Mouse (Mus musculus) ovary, postnatal 14 days (tissue): Measurements from ENCODE around the gene Wwox.
A peak's percentile ranks its signal among the peaks of the same experiment; 100 is the strongest.

Source experiments
- DNase-seq: peaks from one replicate; pipeline ENCODE4 v3.0.0; 2022; ENCODE audit warnings: low spot score

The Wwox gene

GRCm38 (mm10) chr8:114439334-114440204, at the start of gene Wwox:
Gene Wwox, plus strand, starts transcription at chr8:114439655.
- peak; percentile 100 for DNase-seq

GRCm38 (mm10) chr8:114390465-114391254, 48.8 kb upstream of the Wwox start:
- no peak for DNase-seq

GRCm38 (mm10) chr8:114398326-114398725, 41.1 kb upstream of the Wwox start:
- no peak for DNase-seq

- DNase-seq = no peak
Observed at GRCm38 (mm10) chr8:114399273-114399672, 40.2 kb upstream of the Wwox start.

- no peak for DNase-seq
Observed at GRCm38 (mm10) chr8:114401679-114402078, 37.8 kb upstream of the Wwox start.

GRCm38 (mm10) chr8:114411421-114411820, 28.0 kb upstream of the Wwox start:
- no peak for DNase-seq

- DNase-seq = no peak
Observed at GRCm38 (mm10) chr8:114417786-114418185, 21.7 kb upstream of the Wwox start, which contains the start of gene Clec3a. Gene Clec3a, plus strand, starts transcription at chr8:114418086.

- DNase-seq = no peak
Observed at GRCm38 (mm10) chr8:114418486-114418885, 21.0 kb upstream of the Wwox start.

GRCm38 (mm10) chr8:114418904-114419303, 20.6 kb upstream of the Wwox start:
- DNase-seq = no peak

GRCm38 (mm10) chr8:114421544-114421943, 17.9 kb upstream of the Wwox start:
- no peak for DNase-seq

GRCm38 (mm10) chr8:114438236-114438635, 1.2 kb upstream of the Wwox start:
- peak; percentile 55 for DNase-seq

- DNase-seq = no peak
Observed at GRCm38 (mm10) chr8:114440205-114440589, 742 bp downstream of the Wwox start.

GRCm38 (mm10) chr8:114441616-114442015, 2.2 kb downstream of the Wwox start:
- no peak for DNase-seq

- DNase-seq = no peak
Observed at GRCm38 (mm10) chr8:114446884-114447283, 7.4 kb downstream of the Wwox start.

GRCm38 (mm10) chr8:114452278-114452677, 12.8 kb downstream of the Wwox start:
- DNase-seq = no peak

- DNase-seq = peak; percentile 67
Observed at GRCm38 (mm10) chr8:114452781-114453221, 13.3 kb downstream of the Wwox start.

- DNase-seq = no peak
Observed at GRCm38 (mm10) chr8:114455302-114455701, 15.8 kb downstream of the Wwox start.

GRCm38 (mm10) chr8:114455953-114456352, 16.5 kb downstream of the Wwox start:
- no peak for DNase-seq

- DNase-seq = no peak
Observed at GRCm38 (mm10) chr8:114458113-114458784, 18.8 kb downstream of the Wwox start.

- no peak for DNase-seq
Observed at GRCm38 (mm10) chr8:114460600-114460999, 21.1 kb downstream of the Wwox start.

GRCm38 (mm10) chr8:114462591-114462990, 23.1 kb downstream of the Wwox start:
- DNase-seq = no peak

GRCm38 (mm10) chr8:114463305-114463704, 23.9 kb downstream of the Wwox start:
- DNase-seq = no peak
